Mouse (Mus musculus) hindbrain, postnatal 0 days (tissue): Measurements from ENCODE around the gene Sart1. TPM values are rescaled to one million over a fixed set of nuclear protein-coding genes. Genes with fewer than 3 reads are reported as not detected.

Source experiments
- ATAC-seq: fragments of 200-750 bp; cut with Nextera tagmentation; 2 replicates; pipeline ENCODE4 v1.8.0; 2017; ENCODE audit warnings: mild to moderate bottlenecking, moderate TSS enrichment, moderate library complexity
- DNase-seq: peaks from one replicate; pipeline ENCODE4 v3.0.0-alpha.2; 2015; ENCODE audit warnings: low spot score
- H3K27ac ChIP-seq: fragments of 300-500 bp; sonication (generic); 2 replicates; pipeline ENCODE4 v1.5.1; 2014; ENCODE audit warnings: mild to moderate bottlenecking
- H3K27me3 ChIP-seq: fragments of 300-500 bp; sonication (generic); 2 replicates; pipeline ENCODE4 v1.6.1; 2014; ENCODE audit warnings: low read length, mixed read lengths; ENCODE audit not compliant: insufficient read depth
- H3K36me3 ChIP-seq: fragments of 300-500 bp; sonication (generic); 2 replicates; pipeline ENCODE4 v1.6.1; 2014; ENCODE audit warnings: low read length, mixed read lengths; ENCODE audit not compliant: insufficient read depth
- H3K4me1 ChIP-seq: fragments of 300-500 bp; sonication (generic); 2 replicates; pipeline ENCODE4 v1.6.1; 2014; ENCODE audit warnings: antibody characterized with exemption, low read length, mixed read lengths; ENCODE audit not compliant: insufficient read depth
- H3K4me2 ChIP-seq: fragments of 300-500 bp; sonication (generic); 2 replicates; pipeline ENCODE4 v1.6.1; 2014; ENCODE audit warnings: low read depth, mild to moderate bottlenecking, low read length, moderate library complexity, mixed read lengths
- H3K4me3 ChIP-seq: fragments of 300-500 bp; sonication (generic); 2 replicates; pipeline ENCODE4 v1.5.1; 2014; ENCODE audit warnings: low read length
- H3K9ac ChIP-seq: fragments of 300-500 bp; sonication (generic); replicated peaks from 2 replicates; pipeline ENCODE4 v1.6.1; 2014; ENCODE audit warnings: mild to moderate bottlenecking, low read length, moderate library complexity, mixed read lengths
- H3K9me3 ChIP-seq: fragments of 300-500 bp; sonication (generic); 2 replicates; pipeline ENCODE4 v1.6.1; 2016; ENCODE audit warnings: low read length, mixed read lengths
- CTCF ChIP-seq: IDR thresholded peaks from 2 replicates; pipeline ENCODE4 v1.5.1; 2016; ENCODE audit warnings: antibody characterized with exemption, control low read depth, low read depth
- WGBS: fragments of 180-500 bp; shearing (Covaris S2); extraction: QIAGEN DNeasy Blood & Tissue Kit; methylation state at CpG from one replicate; pipeline ENCODE4 v1.1.7; 2014; 5-methylcytosine and 5-hydroxymethylcytosine counted together
- polyA plus RNA-seq: library from polyadenylated mRNA; unstranded; fragments of >200 nt; fragmentation: Nextera tagmentation; extraction: Ambion mirVana; gene quantifications from 2 replicates; pipeline ENCODE4 v1.2.1, GENCODE M21; 2015
- total RNA-seq: library from RNA; depleted of rRNA; stranded (reverse); fragments of >200 nt; gene quantifications from 2 replicates; pipeline ENCODE4 v1.2.3, GENCODE M21; 2014; rRNA removed

Sart1 gene
- 23.2 and 30.5 TPM in 2 replicates for total RNA-seq
- polyA plus RNA-seq, result 45.0 and 47.4 TPM in 2 replicates

DNA sequence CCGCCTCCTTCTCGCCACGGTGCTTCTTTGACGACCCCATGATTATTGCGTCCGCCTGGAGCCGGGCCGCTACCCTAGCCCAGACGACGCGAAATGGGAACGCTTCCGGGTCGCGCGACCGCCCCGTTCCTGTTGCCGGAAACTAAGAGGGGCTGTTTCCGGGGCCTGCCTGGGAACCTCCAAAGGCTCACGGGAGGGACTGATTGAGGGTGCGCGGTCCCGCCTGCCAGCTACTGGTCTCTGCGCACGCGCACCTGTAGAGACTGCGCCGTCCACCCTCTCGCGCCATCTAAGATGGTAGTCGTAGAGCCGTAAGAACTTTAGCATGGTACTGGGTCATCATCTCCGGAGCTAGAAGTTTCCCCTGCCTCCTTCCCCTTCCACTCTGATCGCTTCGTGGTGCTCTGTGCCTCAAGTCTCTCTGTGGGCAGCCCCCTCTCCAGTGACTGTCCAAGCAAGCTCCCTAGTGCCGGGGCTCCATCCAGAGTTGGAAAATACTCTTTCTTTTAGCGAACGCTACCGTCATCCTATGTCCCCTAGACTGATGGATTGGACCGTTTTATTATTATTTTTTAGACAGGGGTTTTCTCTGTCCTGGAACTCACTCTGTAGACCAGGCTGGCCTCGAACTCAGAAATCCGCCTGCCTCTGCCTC, at the start of gene Sart1:
Gene Sart1 (minus strand): TSS at position 116 of the 655 bp plus-strand sequence.
- Histone ChIP-seq H3K27ac (peak within 1 kb of the TSS; percentile 95), H3K4me3 (peak within 1 kb of the TSS; percentile 97), H3K27me3 (no peaks in the 10 kb centered on the region), H3K9ac (peak within 1 kb of the TSS; percentile 97), H3K4me2 (peak within 1 kb of the TSS; percentile 83), H3K36me3 (peaks cover 14% of the 10 kb centered on the region), H3K4me1 (peaks cover 17% of the 10 kb centered on the region), H3K9me3 (no peaks in the 10 kb centered on the region)
- WGBS, result 2% methylated on average over 43 of the region's 43 CpGs
- peak; percentile 98 for DNase-seq
- TF ChIP-seq CTCF, result no peak
- ATAC-seq, result peak; percentile 97

DNA sequence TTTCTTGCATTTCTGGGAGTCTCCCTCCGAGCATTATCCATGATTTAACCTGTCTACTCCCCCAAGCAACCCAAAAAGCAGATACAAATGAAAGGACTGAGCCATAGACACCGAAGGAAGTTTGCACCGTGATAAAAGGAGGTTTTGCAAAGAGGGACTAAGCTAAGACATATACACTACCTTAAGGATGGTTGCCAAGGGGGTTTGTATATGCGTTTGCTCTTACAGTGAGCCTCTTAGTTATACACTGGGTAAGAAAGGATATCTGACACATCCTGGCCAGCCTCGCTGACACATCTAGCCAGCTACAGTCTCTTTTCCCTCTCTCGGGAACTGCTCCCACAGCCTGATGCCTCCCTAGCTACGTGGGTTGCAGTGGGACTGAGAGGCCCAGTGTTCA, 45.4 kb upstream of the Sart1 start:
- 69% methylated on average over 7 of the region's 7 CpGs for WGBS

DNA sequence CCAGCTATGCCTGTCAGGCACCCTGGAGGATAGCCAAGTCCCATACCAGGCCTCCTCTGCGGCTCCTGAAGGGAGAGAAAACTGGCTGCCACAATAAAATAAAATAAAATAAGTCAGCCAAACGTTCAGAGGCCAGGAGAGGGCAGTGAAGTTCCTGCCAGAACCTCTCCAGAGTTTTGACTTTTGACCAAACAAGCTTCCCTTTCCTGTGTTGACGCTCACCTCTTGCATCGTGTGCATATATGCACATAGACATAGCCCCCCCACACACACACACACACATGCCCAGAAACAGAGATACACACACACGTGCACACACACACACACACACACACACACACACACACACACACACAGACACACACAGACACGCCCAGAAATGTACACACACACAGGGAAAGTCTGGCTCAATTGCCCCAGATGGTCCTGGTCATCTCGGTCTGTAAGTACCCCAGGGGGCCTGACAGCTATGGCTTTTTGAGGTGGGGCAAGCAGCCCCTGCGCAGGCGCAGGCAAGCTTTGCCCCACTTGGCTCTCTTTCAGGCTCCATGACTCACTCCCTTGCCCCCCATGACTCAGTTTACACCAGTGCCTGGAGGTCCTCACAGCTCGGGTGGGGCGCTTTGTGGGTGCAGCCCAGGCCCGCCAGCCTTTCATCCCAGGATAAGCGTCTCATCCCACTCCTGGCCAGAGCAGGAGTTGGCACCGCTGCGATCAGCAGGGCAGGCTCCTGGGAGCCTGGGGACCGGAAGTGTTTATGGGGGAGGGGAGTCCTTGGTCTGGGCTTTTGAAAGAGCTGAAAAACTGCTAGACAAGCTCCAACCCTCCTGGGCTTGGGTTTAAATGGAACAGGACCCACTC, 44.7 kb upstream of the Sart1 start:
- H3K27ac ChIP-seq, result peak overlapping the region; percentile 60; the same call in 1 of the 2 replicates
- peak overlapping the region; percentile 15; the same call in 1 of the 2 replicates for H3K4me3 ChIP-seq
- TF ChIP-seq CTCF, result peak; percentile 63
- WGBS, result 8% methylated on average over 16 of the region's 16 CpGs
- H3K36me3 ChIP-seq, result no peaks in the 10 kb centered on the region
- H3K9ac ChIP-seq, result 0 out of 2 replicates have a peak overlapping the region, but pooled peaks have one; percentile 9
- peaks cover 12% of the 10 kb centered on the region; the same call in 1 of the 2 replicates for H3K4me1 ChIP-seq
- H3K27me3 ChIP-seq, result no peaks in the 10 kb centered on the region
- H3K4me2 ChIP-seq, result peak overlapping the region; percentile 53
- DNase-seq (peak; percentile 65), ATAC-seq (peak; percentile 61)
- H3K9me3 ChIP-seq, result no peaks in the 10 kb centered on the region

More for the DNA sequence above, 45.4 kb upstream of the Sart1 start:
- Histone ChIP-seq H3K4me1 (peaks cover 12% of the 10 kb centered on the region; the same call in 1 of the 2 replicates), H3K27ac (0 out of 2 replicates have a peak overlapping the region, but pooled peaks have one; percentile 60), H3K4me3 (0 out of 2 replicates have a peak overlapping the region, but pooled peaks have one; percentile 15), H3K27me3 (no peaks in the 10 kb centered on the region), H3K9ac (no peak overlapping the region), H3K9me3 (no peaks in the 10 kb centered on the region), H3K36me3 (no peaks in the 10 kb centered on the region), H3K4me2 (peak overlapping the region; percentile 53; the same call in 1 of the 2 replicates)
- DNase-seq (no peak), ATAC-seq (no peak)
- no peak for TF ChIP-seq CTCF

- ATAC-seq, result no peak
- TF ChIP-seq CTCF, result no peak
- no peak overlapping the region for H3K4me2 ChIP-seq
Observed at GRCm38 (mm10) chr19:5431911-5432464, 43.5 kb upstream of the Sart1 start.

GRCm38 (mm10) chr19:5430408-5430807, 41.9 kb upstream of the Sart1 start:
- Histone ChIP-seq H3K4me3 (no peak overlapping the region), H3K4me2 (no peak overlapping the region), H3K27ac (no peak overlapping the region), H3K9ac (no peak overlapping the region), H3K9me3 (no peaks in the 10 kb centered on the region), H3K27me3 (no peaks in the 10 kb centered on the region), H3K4me1 (peaks cover 23% of the 10 kb centered on the region), H3K36me3 (no peaks in the 10 kb centered on the region)
- 40% methylated on average over 1 of the region's 1 CpGs for WGBS
- ATAC-seq, result no peak
- no peak for TF ChIP-seq CTCF
- peak; percentile 21 for DNase-seq

More at GRCm38 (mm10) chr19:5431911-5432464, 43.5 kb upstream of the Sart1 start:
- no peaks in the 10 kb centered on the region for H3K36me3 ChIP-seq
- no peak overlapping the region for H3K27ac ChIP-seq
- 73% methylated on average over 4 of the region's 4 CpGs for WGBS
- H3K4me1 ChIP-seq, result peaks cover 12% of the 10 kb centered on the region; the same call in 1 of the 2 replicates
- no peak for DNase-seq
- H3K9me3 ChIP-seq, result no peaks in the 10 kb centered on the region
- H3K27me3 ChIP-seq, result no peaks in the 10 kb centered on the region
- no peak overlapping the region for H3K9ac ChIP-seq
- H3K4me3 ChIP-seq, result no peak overlapping the region

DNA sequence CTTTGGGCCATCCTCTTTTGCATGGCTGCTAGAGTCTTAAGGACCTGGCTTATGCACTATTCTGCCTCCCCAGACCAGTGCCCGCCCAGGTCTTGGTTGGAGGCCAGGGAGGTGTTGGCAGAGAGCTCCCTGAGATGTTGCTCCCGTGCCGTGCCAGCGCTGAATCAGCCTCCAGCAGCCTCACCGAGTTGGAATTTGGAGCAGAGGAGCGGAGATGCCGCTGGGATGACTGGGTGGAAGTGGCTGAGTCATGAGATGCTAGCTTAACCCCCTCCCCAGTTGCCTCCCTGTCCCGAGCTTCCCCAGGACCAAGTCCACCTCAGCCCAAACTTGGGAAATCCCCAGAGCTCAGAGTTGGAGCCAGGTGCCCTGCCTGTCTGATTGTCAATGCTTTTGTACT, 41.3 kb upstream of the Sart1 start:
- Histone ChIP-seq H3K36me3 (no peaks in the 10 kb centered on the region), H3K9ac (no peak overlapping the region)
- DNase-seq, result peak; percentile 17

More for the DNA sequence above, 41.3 kb upstream of the Sart1 start:
- no peak for TF ChIP-seq CTCF
- Histone ChIP-seq H3K27me3 (no peaks in the 10 kb centered on the region), H3K4me3 (no peak overlapping the region), H3K4me2 (no peak overlapping the region), H3K9me3 (no peaks in the 10 kb centered on the region), H3K27ac (0 out of 2 replicates have a peak overlapping the region, but pooled peaks have one; percentile 2), H3K4me1 (peaks cover 23% of the 10 kb centered on the region)
- no peak for ATAC-seq
- 37% methylated on average over 8 of the region's 8 CpGs for WGBS
